Mouse (Mus musculus) E14TG2a.4 (cell line): ENCODE measurements around the gene Cdkn2d.
"Not testable (repeated sequence)": the region's sequence is repeated elsewhere in the genome, so short reads cannot be mapped to it uniquely, and the experiment has no call there.

ENCODE experiments used
- H3K27me3 ChIP-seq: 2 replicates; pipeline ENCODE4 v1.6.1; 2014; ENCODE audit warnings: low read length, control low read depth; ENCODE audit not compliant: insufficient read depth
- H3K36me3 ChIP-seq: 2 replicates; pipeline ENCODE4 v1.6.1; 2014; ENCODE audit warnings: low read length, control low read depth; ENCODE audit not compliant: insufficient read depth
- H3K4me1 ChIP-seq: replicated peaks from 2 replicates; pipeline ENCODE4 v1.6.1; 2014; ENCODE audit warnings: low read depth, low read length, control low read depth
- H3K4me3 ChIP-seq: replicated peaks from 2 replicates; pipeline ENCODE4 v1.5.1; 2014; ENCODE audit warnings: mild to moderate bottlenecking, low read length
- H3K9me3 ChIP-seq: 2 replicates; pipeline ENCODE4 v1.6.1; 2014; ENCODE audit warnings: low read length, control low read depth
- CTCF ChIP-seq: conservative IDR thresholded peaks from 2 replicates; pipeline ENCODE4 v1.5.1; 2014; ENCODE audit warnings: low read length
- NANOG ChIP-seq: IDR thresholded peaks from 2 replicates; pipeline ENCODE4 v1.6.1; 2014; ENCODE audit warnings: borderline replicate concordance, low read length, mixed read lengths
- POU5F1 ChIP-seq: IDR thresholded peaks from 2 replicates; pipeline ENCODE4 v1.6.1; 2014; ENCODE audit warnings: low read length, borderline replicate concordance

Gene Cdkn2d

GRCm38 (mm10) chr9:21273520-21274228, 17.5 kb downstream of the Cdkn2d start:
- Histone ChIP-seq H3K9me3 (peaks cover 6% of the 10 kb centered on the region; the same call in 1 of the 2 replicates), H3K4me3 (no peak overlapping the region), H3K27me3 (no peaks in the 10 kb centered on the region), H3K4me1 (peaks cover 63% of the 10 kb centered on the region), H3K36me3 (peaks cover 100% of the 10 kb centered on the region)
- TF ChIP-seq CTCF (no peak), NANOG (no peak), POU5F1 (no peak)

GRCm38 (mm10) chr9:21273094-21273493, 18.1 kb downstream of the Cdkn2d start:
- no peaks in the 10 kb centered on the region for H3K27me3 ChIP-seq
- no peak overlapping the region for H3K4me3 ChIP-seq
- H3K9me3 ChIP-seq, result peaks cover 6% of the 10 kb centered on the region; the same call in 1 of the 2 replicates
- peaks cover 100% of the 10 kb centered on the region for H3K36me3 ChIP-seq
- H3K4me1 ChIP-seq, result peaks cover 67% of the 10 kb centered on the region
- no peak for TF ChIP-seq CTCF
- TF ChIP-seq POU5F1, result no peak
- no peak for TF ChIP-seq NANOG

- Histone ChIP-seq H3K4me3 (no peak overlapping the region), H3K27me3 (no peaks in the 10 kb centered on the region), H3K9me3 (peaks cover 6% of the 10 kb centered on the region; the same call in 1 of the 2 replicates), H3K36me3 (peaks cover 100% of the 10 kb centered on the region), H3K4me1 (peaks cover 70% of the 10 kb centered on the region)
- TF ChIP-seq POU5F1, result no peak
These were observed 18.8 kb downstream of the Cdkn2d start for GRCm38 (mm10) chr9:21272391-21272790.

GRCm38 (mm10) chr9:21269590-21269989, 21.6 kb downstream of the Cdkn2d start:
- H3K9me3 ChIP-seq, H3K27me3 ChIP-seq, H3K4me3 ChIP-seq: not testable (repeated sequence)
- Histone ChIP-seq H3K4me1 (peaks cover 66% of the 10 kb centered on the region), H3K36me3 (peaks cover 86% of the 10 kb centered on the region)

GRCm38 (mm10) chr9:21268305-21268704, 22.9 kb downstream of the Cdkn2d start:
- TF ChIP-seq NANOG (no peak), CTCF (no peak), POU5F1 (no peak)
- Histone ChIP-seq H3K4me1 (peaks cover 68% of the 10 kb centered on the region), H3K4me3 (no peak overlapping the region), H3K9me3 (no peaks in the 10 kb centered on the region), H3K36me3 (peaks cover 73% of the 10 kb centered on the region), H3K27me3 (no peaks in the 10 kb centered on the region)

GRCm38 (mm10) chr9:21266889-21267288, 24.3 kb downstream of the Cdkn2d start:
- Histone ChIP-seq H3K4me3 (peak overlapping the region; percentile 100; the same call in 1 of the 2 replicates), H3K9me3 (no peaks in the 10 kb centered on the region), H3K27me3 (no peaks in the 10 kb centered on the region), H3K36me3 (peaks cover 59% of the 10 kb centered on the region), H3K4me1 (peaks cover 68% of the 10 kb centered on the region)
- TF ChIP-seq POU5F1, result no peak
- TF ChIP-seq CTCF, result no peak
- no peak for TF ChIP-seq NANOG

- no peak for TF ChIP-seq CTCF
- TF ChIP-seq NANOG, result no peak
- TF ChIP-seq POU5F1, result no peak
These were observed 25.6 kb downstream of the Cdkn2d start for GRCm38 (mm10) chr9:21265611-21266010.

GRCm38 (mm10) chr9:21265000-21265561, 26.1 kb downstream of the Cdkn2d start, which contains the start of gene Atg4d:
TSS of gene Atg4d (plus strand) at chr9:21265293.
- H3K4me3 ChIP-seq, result peak within 1 kb of the TSS; percentile 100
- no peaks in the 10 kb centered on the region for H3K27me3 ChIP-seq
- TF ChIP-seq NANOG (no peak), POU5F1 (no peak), CTCF (no peak)
- H3K36me3 ChIP-seq, result peaks cover 41% of the 10 kb centered on the region
- peaks cover 60% of the 10 kb centered on the region for H3K4me1 ChIP-seq
- no peaks in the 10 kb centered on the region for H3K9me3 ChIP-seq

More at GRCm38 (mm10) chr9:21265611-21266010, 25.6 kb downstream of the Cdkn2d start:
- Histone ChIP-seq H3K36me3 (peaks cover 47% of the 10 kb centered on the region), H3K27me3 (no peaks in the 10 kb centered on the region), H3K9me3 (no peaks in the 10 kb centered on the region), H3K4me3 (peak overlapping the region; percentile 100), H3K4me1 (peaks cover 66% of the 10 kb centered on the region)
